ENCODE assay signal across 14 mouse cellular contexts in genomic region chr2:51073040-51073594, GRCm38 (mm10).
A peak's percentile ranks its signal among the peaks of the same experiment; 100 is the strongest.
DNase-seq lines count a peak whose midpoint lies in the region; ATAC-seq and TF ChIP-seq lines count a peak whose summit lies in the region.
"Had no signal": no experiment of that assay in that cellular context is flagged by ENCODE, and none has a peak within 500 bp of the region (broad histone marks: within the 10 kb centered on the region; RNA-seq: fewer than 3 reads in every experiment).

No protein-coding gene starts in this region.

- H3K9ac ChIP-seq in lung, embryonic 14.5 days: no peak overlapping the region
- no peak overlapping the region for H3K9ac ChIP-seq in intestine, embryonic 15.5 days
- no peak overlapping the region for H3K9ac ChIP-seq in stomach, embryonic 16.5 days (ENCODE audit: low read length)
- H3K9ac ChIP-seq: embryonic facial prominence, embryonic 13.5 days; liver, embryonic 13.5 days had no signal

- H3K4me1 ChIP-seq in lung, embryonic 14.5 days (ENCODE audit: insufficient read depth): no peaks in the 10 kb centered on the region
- H3K4me1 ChIP-seq in intestine, embryonic 15.5 days (replicated peaks): 0 out of 2 replicates have a peak, but pooled peaks cover 2% of the 10 kb centered on the region
- no peaks in the 10 kb centered on the region for H3K4me1 ChIP-seq in stomach, embryonic 16.5 days (ENCODE audit: control insufficient read depth, insufficient read depth, low read length)
- H3K4me1 ChIP-seq: embryonic facial prominence, embryonic 13.5 days had no signal

- H3K4me3 ChIP-seq in lung, embryonic 14.5 days (ENCODE audit: low read depth, low read length): no peak overlapping the region
- no peak overlapping the region for H3K4me3 ChIP-seq in intestine, embryonic 15.5 days (replicated peaks)
- H3K4me3 ChIP-seq in stomach, embryonic 16.5 days (replicated peaks; ENCODE audit: low read length): no peak overlapping the region
- H3K4me3 ChIP-seq: embryonic facial prominence, embryonic 13.5 days; liver, embryonic 13.5 days had no signal

- peak overlapping the region; percentile 21; the same call in 1 of the 2 replicates for H3K4me2 ChIP-seq in lung, embryonic 14.5 days
- peak overlapping the region; percentile 33 for H3K4me2 ChIP-seq in intestine, embryonic 15.5 days (replicated peaks)
- H3K4me2 ChIP-seq in stomach, embryonic 16.5 days (ENCODE audit: low read depth, low read length): peak overlapping the region; percentile 28
- H3K4me2 ChIP-seq: embryonic facial prominence, embryonic 13.5 days; liver, embryonic 13.5 days had no signal

- DNase-seq in lung, embryonic 14.5 days: peak; percentile 41
- no peak for DNase-seq in lung, adult 18-20 months
- no peak for DNase-seq in MN1 (ENCODE audit: low spot score)
- DNase-seq in right cerebral cortex, postnatal 36 days (ENCODE audit: low spot score in 2 of 2): no peak
- DNase-seq: cerebellum, postnatal 14 days; gastrocnemius, postnatal 25 days; kidney, postnatal 14 days; liver, embryonic 13.5 days; midbrain, embryonic 14.5 days had no signal

- 47% methylated on average over 14 of the region's 14 CpGs for WGBS in lung, embryonic 14.5 days
- WGBS in intestine, embryonic 15.5 days: 54% methylated on average over 14 of the region's 14 CpGs
- WGBS in stomach, embryonic 16.5 days: 53% methylated on average over 14 of the region's 14 CpGs

- ATAC-seq in lung, embryonic 14.5 days (ENCODE audit: insufficient read depth): peak; percentile 62; the same call in 1 of the 2 replicates
- ATAC-seq in common myeloid progenitor, adult 5-6 weeks (replicated peaks; ENCODE audit: low read depth, poor library complexity, severe bottlenecking): 0 out of 2 replicates have a peak, but pooled peaks have one; percentile 22
- peak; percentile 73 for ATAC-seq in intestine, embryonic 15.5 days
- ATAC-seq in stomach, embryonic 16.5 days (ENCODE audit: insufficient read depth, low FRiP score): no peak
- ATAC-seq: forebrain, embryonic 14.5 days had no signal

- no peaks in the 10 kb centered on the region for H3K27me3 ChIP-seq in lung, embryonic 14.5 days (ENCODE audit: insufficient read depth, low read length)
- H3K27me3 ChIP-seq in intestine, embryonic 15.5 days (replicated peaks): no peaks in the 10 kb centered on the region
- no peaks in the 10 kb centered on the region for H3K27me3 ChIP-seq in stomach, embryonic 16.5 days (ENCODE audit: control insufficient read depth, insufficient read depth, low read length)
- H3K27me3 ChIP-seq: embryonic facial prominence, embryonic 13.5 days; liver, embryonic 13.5 days had no signal

- TF ChIP-seq CTCF in lung, embryonic 14.5 days (IDR thresholded peaks at IDR 0.05; ENCODE audit: low read depth): no peak

- H3K27ac ChIP-seq in lung, embryonic 14.5 days (ENCODE audit: low read depth): no peak overlapping the region
- no peak overlapping the region for H3K27ac ChIP-seq in intestine, embryonic 15.5 days
- H3K27ac ChIP-seq in stomach, embryonic 16.5 days (ENCODE audit: low read length): no peak overlapping the region
- H3K27ac ChIP-seq: embryonic facial prominence, embryonic 13.5 days; liver, embryonic 13.5 days had no signal

- no peaks in the 10 kb centered on the region for H3K36me3 ChIP-seq in lung, embryonic 14.5 days (ENCODE audit: insufficient read depth)
- no peaks in the 10 kb centered on the region for H3K36me3 ChIP-seq in intestine, embryonic 15.5 days
- no peaks in the 10 kb centered on the region for H3K36me3 ChIP-seq in stomach, embryonic 16.5 days (ENCODE audit: control insufficient read depth, insufficient read depth, low read length)
- H3K36me3 ChIP-seq: embryonic facial prominence, embryonic 13.5 days; liver, embryonic 13.5 days had no signal

- no peaks in the 10 kb centered on the region for H3K9me3 ChIP-seq in lung, embryonic 14.5 days (ENCODE audit: low read depth, low read length)
- H3K9me3 ChIP-seq in intestine, embryonic 15.5 days: no peaks in the 10 kb centered on the region
- no peaks in the 10 kb centered on the region for H3K9me3 ChIP-seq in stomach, embryonic 16.5 days (replicated peaks; ENCODE audit: control insufficient read depth, low read length)
- H3K9me3 ChIP-seq: embryonic facial prominence, embryonic 13.5 days; liver, embryonic 13.5 days had no signal
